Mouse (Mus musculus) ES-Bruce4 (cell line): Measurements from ENCODE around the gene Gm3238. TPM values are rescaled to one million over a fixed set of nuclear protein-coding genes. Genes with fewer than 3 reads are reported as not detected.
"Not testable (repeated sequence)": the region's sequence is repeated elsewhere in the genome, so short reads cannot be mapped to it uniquely, and the experiment has no call there.

Experiments used
- H3K27ac ChIP-seq: 2 replicates; pipeline ENCODE4 v1.5.1; 2012; ENCODE audit warnings: low read length, inconsistent platforms; ENCODE audit not compliant: insufficient read depth
- H3K27me3 ChIP-seq: 2 replicates; pipeline ENCODE4 v1.6.1; 2012; ENCODE audit warnings: mild to moderate bottlenecking, low read length, inconsistent platforms; ENCODE audit not compliant: control insufficient read depth, poor library complexity, insufficient read depth, severe bottlenecking
- H3K36me3 ChIP-seq: 2 replicates; pipeline ENCODE4 v1.6.1; 2012; ENCODE audit warnings: inconsistent platforms, mild to moderate bottlenecking, low read length, moderate library complexity; ENCODE audit not compliant: control insufficient read depth, poor library complexity, insufficient read depth, severe bottlenecking
- H3K4me1 ChIP-seq: one replicate; pipeline ENCODE4 v1.8.1; 2011; ENCODE audit warnings: low read length; ENCODE audit not compliant: control insufficient read depth, insufficient read depth
- H3K4me3 ChIP-seq: 2 replicates; pipeline ENCODE4 v1.5.1; 2011; ENCODE audit warnings: low read depth, mild to moderate bottlenecking, low read length
- H3K9ac ChIP-seq: 2 replicates; pipeline ENCODE4 v1.6.1; 2012; ENCODE audit warnings: low read depth, mild to moderate bottlenecking, inconsistent platforms; ENCODE audit not compliant: poor library complexity, severe bottlenecking
- H3K9me3 ChIP-seq: replicated peaks from 2 replicates; pipeline ENCODE4 v1.6.1; 2012; ENCODE audit warnings: mild to moderate bottlenecking, low read length, inconsistent platforms; ENCODE audit not compliant: control insufficient read depth, poor library complexity, insufficient read depth, severe bottlenecking
- CTCF ChIP-seq: IDR thresholded peaks from one replicate; pipeline ENCODE4 v1.8.1; 2011; ENCODE audit warnings: low read depth, low read length
- EP300 ChIP-seq: IDR thresholded peaks from 2 replicates; pipeline ENCODE4 v1.6.1; 2011; ENCODE audit warnings: low read depth, low read length; ENCODE audit not compliant: insufficient read depth
- POLR2A ChIP-seq: IDR thresholded peaks from one replicate; pipeline ENCODE4 v1.8.1; 2011; ENCODE audit warnings: low read length; ENCODE audit not compliant: insufficient read depth
- polyA plus RNA-seq: library from polyadenylated mRNA; stranded (reverse); fragments of >200 nt; gene quantifications from 2 replicates; pipeline ENCODE4 v1.2.4, GENCODE M21; 2011; ENCODE audit warnings: low read depth; ENCODE audit not compliant: missing spikeins, insufficient read depth, insufficient read length

Gm3238 gene
- polyA plus RNA-seq, 1 experiment, result not detected

GRCm38 (mm10) chr10:77741924-77742688 is 29.0 kb downstream of the Gm3238 start, which contains the start of gene Gm18596:
Gm18596 (minus strand) TSS chr10:77742638.
- not testable (repeated sequence) for H3K9me3 ChIP-seq, H3K27ac ChIP-seq, H3K36me3 ChIP-seq, H3K27me3 ChIP-seq, H3K4me3 ChIP-seq, H3K9ac ChIP-seq, H3K4me1 ChIP-seq

GRCm38 (mm10) chr10:77738929-77739328 is 32.2 kb downstream of the Gm3238 start:
- no peaks in the 10 kb centered on the region for H3K36me3 ChIP-seq
- H3K9me3 ChIP-seq, result no peaks in the 10 kb centered on the region
- H3K9ac ChIP-seq, result no peak overlapping the region
- no peaks in the 10 kb centered on the region for H3K4me1 ChIP-seq
- H3K27me3 ChIP-seq, result no peaks in the 10 kb centered on the region
- TF ChIP-seq POLR2A, result no peak
- TF ChIP-seq EP300, result no peak
- no peak for TF ChIP-seq CTCF
- H3K4me3 ChIP-seq, result no peak overlapping the region
- no peak overlapping the region for H3K27ac ChIP-seq

GRCm38 (mm10) chr10:77735928-77736327 is 35.2 kb downstream of the Gm3238 start:
- H3K27me3 ChIP-seq, result no peaks in the 10 kb centered on the region
- H3K36me3 ChIP-seq, result no peaks in the 10 kb centered on the region
- no peaks in the 10 kb centered on the region for H3K4me1 ChIP-seq
- no peak overlapping the region for H3K4me3 ChIP-seq
- TF ChIP-seq CTCF (no peak), EP300 (no peak), POLR2A (no peak)
- no peak overlapping the region for H3K27ac ChIP-seq
- H3K9me3 ChIP-seq, result no peaks in the 10 kb centered on the region
- H3K9ac ChIP-seq, result no peak overlapping the region

GRCm38 (mm10) chr10:77729241-77729640 is 41.9 kb downstream of the Gm3238 start:
- Histone ChIP-seq H3K4me1 (no peaks in the 10 kb centered on the region), H3K9me3 (no peaks in the 10 kb centered on the region), H3K4me3 (no peak overlapping the region), H3K27ac (no peak overlapping the region), H3K9ac (no peak overlapping the region), H3K36me3 (no peaks in the 10 kb centered on the region), H3K27me3 (no peaks in the 10 kb centered on the region)
- TF ChIP-seq CTCF (peak; percentile 93), EP300 (no peak)

- Histone ChIP-seq H3K9me3 (no peaks in the 10 kb centered on the region), H3K27ac (no peak overlapping the region), H3K36me3 (no peaks in the 10 kb centered on the region), H3K4me3 (no peak overlapping the region), H3K4me1 (no peaks in the 10 kb centered on the region), H3K9ac (no peak overlapping the region), H3K27me3 (no peaks in the 10 kb centered on the region)
- TF ChIP-seq POLR2A, result no peak
- no peak for TF ChIP-seq EP300
- TF ChIP-seq CTCF, result peak; percentile 34
Measured at GRCm38 (mm10) chr10:77728280-77728679, 42.8 kb downstream of the Gm3238 start.

GRCm38 (mm10) chr10:77726186-77726585 is 44.9 kb downstream of the Gm3238 start, which contains the start of gene Gm10100:
Gm10100 (plus strand) TSS chr10:77726486.
- TF ChIP-seq CTCF (no peak), EP300 (no peak), POLR2A (no peak)
- no peaks in the 10 kb centered on the region for H3K27me3 ChIP-seq
- no peak within 1 kb of the TSS for H3K9ac ChIP-seq
- no peak within 1 kb of the TSS for H3K27ac ChIP-seq
- H3K4me1 ChIP-seq, result no peaks in the 10 kb centered on the region
- H3K36me3 ChIP-seq, result no peaks in the 10 kb centered on the region
- no peaks in the 10 kb centered on the region; the same call in 1 of the 2 replicates for H3K9me3 ChIP-seq
- no peak within 1 kb of the TSS for H3K4me3 ChIP-seq
